Mouse (Mus musculus): ENCODE measurements around the gene B4galt5. TPM values are rescaled to one million over a fixed set of nuclear protein-coding genes. Genes with fewer than 3 reads are reported as not detected.
A peak's percentile ranks its signal among the peaks of the same experiment; 100 is the strongest.

B4galt5 gene
- polyA plus RNA-seq, 1 experiment from 2014 or later = 13.6 TPM

- H3K4me1 ChIP-seq = peaks cover 39% of the 10 kb centered on the region
- H3K9me3 ChIP-seq = no peaks in the 10 kb centered on the region
- 59% methylated on average over 8 of the region's 8 CpGs for WGBS
- H3K4me3 ChIP-seq = no peak overlapping the region
- no peaks in the 10 kb centered on the region for H3K36me3 ChIP-seq
- H3K27ac ChIP-seq = peak overlapping the region; percentile 31; the same call in 1 of the 2 replicates
- H3K27me3 ChIP-seq (ENCODE audit: insufficient read depth, poor library complexity, severe bottlenecking) = no peaks in the 10 kb centered on the region
- DNase-seq (ENCODE audit: low spot score) = no peak
Observed at GRCm38 (mm10) chr2:167263040-167263810, 85.8 kb downstream of the B4galt5 start.

- no peaks in the 10 kb centered on the region for H3K27me3 ChIP-seq (ENCODE audit: insufficient read depth, poor library complexity, severe bottlenecking)
- 90% methylated on average over 10 of the region's 10 CpGs for WGBS
- no peak overlapping the region for H3K27ac ChIP-seq
- H3K4me1 ChIP-seq = peaks cover 35% of the 10 kb centered on the region
- no peak overlapping the region for H3K4me3 ChIP-seq
- no peaks in the 10 kb centered on the region for H3K36me3 ChIP-seq
- H3K9me3 ChIP-seq = no peaks in the 10 kb centered on the region
- DNase-seq (ENCODE audit: low spot score) = no peak
Observed at GRCm38 (mm10) chr2:167262433-167262832, 86.5 kb downstream of the B4galt5 start.

- no peaks in the 10 kb centered on the region for H3K36me3 ChIP-seq
- WGBS = 78% methylated on average over 4 of the region's 4 CpGs
- H3K9me3 ChIP-seq = no peaks in the 10 kb centered on the region
- H3K4me1 ChIP-seq = peaks cover 38% of the 10 kb centered on the region
- H3K4me3 ChIP-seq = no peak overlapping the region
- no peaks in the 10 kb centered on the region for H3K27me3 ChIP-seq (ENCODE audit: insufficient read depth, poor library complexity, severe bottlenecking)
- DNase-seq (ENCODE audit: low spot score) = no peak
- H3K27ac ChIP-seq = peak overlapping the region; percentile 59
Observed at GRCm38 (mm10) chr2:167261106-167261505, 87.9 kb downstream of the B4galt5 start.

DNA sequence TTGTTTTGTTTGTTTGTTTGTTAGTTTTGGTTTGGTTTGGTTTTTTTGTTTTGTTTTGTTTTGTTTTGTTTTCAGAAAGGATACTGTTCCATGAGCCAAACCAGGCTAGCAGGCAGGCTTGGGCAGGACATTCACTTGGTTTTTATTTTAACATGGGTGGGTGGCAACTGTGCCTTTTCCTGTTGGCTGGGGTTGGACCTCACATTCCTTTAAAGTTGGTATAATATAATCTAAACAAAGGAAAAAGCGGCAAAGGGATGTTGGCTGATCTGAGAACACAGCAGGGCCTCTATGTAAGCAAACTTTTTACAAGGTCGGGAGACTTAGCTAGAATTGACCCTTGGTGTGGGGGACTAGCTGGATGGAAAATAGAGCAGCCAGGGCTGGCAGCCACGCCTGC is 91.2 kb downstream of the B4galt5 start:
- H3K4me3 ChIP-seq = no peak overlapping the region
- H3K27ac ChIP-seq = no peak overlapping the region
- H3K9me3 ChIP-seq = no peaks in the 10 kb centered on the region
- DNase-seq (ENCODE audit: low spot score) = no peak
- WGBS = 53% methylated on average over 3 of the region's 3 CpGs
- no peaks in the 10 kb centered on the region for H3K27me3 ChIP-seq (ENCODE audit: insufficient read depth, poor library complexity, severe bottlenecking)
- H3K36me3 ChIP-seq = no peaks in the 10 kb centered on the region
- H3K4me1 ChIP-seq = peaks cover 32% of the 10 kb centered on the region

- Histone ChIP-seq H3K27me3 (ENCODE audit: insufficient read depth, poor library complexity, severe bottlenecking) (no peaks in the 10 kb centered on the region), H3K9me3 (no peaks in the 10 kb centered on the region), H3K4me1 (peaks cover 50% of the 10 kb centered on the region), H3K36me3 (no peaks in the 10 kb centered on the region), H3K27ac (peak overlapping the region; percentile 69), H3K4me3 (no peak overlapping the region)
- WGBS = 43% methylated on average over 6 of the region's 6 CpGs
- DNase-seq (ENCODE audit: low spot score) = no peak
Observed at GRCm38 (mm10) chr2:167254808-167255207, 94.2 kb downstream of the B4galt5 start.

DNA sequence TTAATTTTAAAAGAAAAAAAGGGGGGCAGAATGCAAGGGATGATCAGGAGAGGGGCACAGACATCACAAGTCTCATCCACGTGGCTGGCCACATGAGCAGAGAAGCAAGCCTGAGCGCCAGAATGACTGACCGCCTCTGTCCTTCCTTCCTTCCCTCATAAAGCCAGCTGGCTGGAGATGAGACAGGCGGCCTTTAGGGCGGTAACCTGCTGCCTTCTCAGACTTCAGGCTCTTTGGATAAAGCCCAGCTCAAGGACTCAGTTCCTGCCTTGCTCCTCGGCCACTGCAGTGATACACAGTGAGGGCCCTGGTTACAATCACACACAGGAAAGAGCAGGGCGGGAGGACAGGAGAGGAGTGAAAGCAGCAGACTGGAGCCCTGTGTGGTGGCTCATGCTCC is 94.8 kb downstream of the B4galt5 start:
- no peaks in the 10 kb centered on the region for H3K9me3 ChIP-seq
- H3K36me3 ChIP-seq = no peaks in the 10 kb centered on the region
- H3K4me1 ChIP-seq = peaks cover 54% of the 10 kb centered on the region
- no peak for DNase-seq (ENCODE audit: low spot score)
- no peak overlapping the region for H3K4me3 ChIP-seq
- WGBS = 35% methylated on average over 7 of the region's 7 CpGs
- no peaks in the 10 kb centered on the region for H3K27me3 ChIP-seq (ENCODE audit: insufficient read depth, poor library complexity, severe bottlenecking)
- H3K27ac ChIP-seq = peak overlapping the region; percentile 69

GRCm38 (mm10) chr2:167253476-167253875 is 95.5 kb downstream of the B4galt5 start:
- no peaks in the 10 kb centered on the region for H3K27me3 ChIP-seq (ENCODE audit: insufficient read depth, poor library complexity, severe bottlenecking)
- no peaks in the 10 kb centered on the region for H3K9me3 ChIP-seq
- no peak for DNase-seq (ENCODE audit: low spot score)
- no peak overlapping the region for H3K4me3 ChIP-seq
- no peaks in the 10 kb centered on the region for H3K36me3 ChIP-seq
- peaks cover 54% of the 10 kb centered on the region for H3K4me1 ChIP-seq
- 65% methylated on average over 5 of the region's 5 CpGs for WGBS
- H3K27ac ChIP-seq = peak overlapping the region; percentile 37; the same call in 1 of the 2 replicates

GRCm38 (mm10) chr2:167252057-167252687 is 96.8 kb downstream of the B4galt5 start:
- Histone ChIP-seq H3K27me3 (ENCODE audit: insufficient read depth, poor library complexity, severe bottlenecking) (no peaks in the 10 kb centered on the region), H3K27ac (no peak overlapping the region), H3K9me3 (no peaks in the 10 kb centered on the region), H3K4me1 (peaks cover 54% of the 10 kb centered on the region), H3K4me3 (no peak overlapping the region), H3K36me3 (no peaks in the 10 kb centered on the region)
- no peak for DNase-seq (ENCODE audit: low spot score)
- WGBS = 43% methylated on average over 3 of the region's 3 CpGs

DNA sequence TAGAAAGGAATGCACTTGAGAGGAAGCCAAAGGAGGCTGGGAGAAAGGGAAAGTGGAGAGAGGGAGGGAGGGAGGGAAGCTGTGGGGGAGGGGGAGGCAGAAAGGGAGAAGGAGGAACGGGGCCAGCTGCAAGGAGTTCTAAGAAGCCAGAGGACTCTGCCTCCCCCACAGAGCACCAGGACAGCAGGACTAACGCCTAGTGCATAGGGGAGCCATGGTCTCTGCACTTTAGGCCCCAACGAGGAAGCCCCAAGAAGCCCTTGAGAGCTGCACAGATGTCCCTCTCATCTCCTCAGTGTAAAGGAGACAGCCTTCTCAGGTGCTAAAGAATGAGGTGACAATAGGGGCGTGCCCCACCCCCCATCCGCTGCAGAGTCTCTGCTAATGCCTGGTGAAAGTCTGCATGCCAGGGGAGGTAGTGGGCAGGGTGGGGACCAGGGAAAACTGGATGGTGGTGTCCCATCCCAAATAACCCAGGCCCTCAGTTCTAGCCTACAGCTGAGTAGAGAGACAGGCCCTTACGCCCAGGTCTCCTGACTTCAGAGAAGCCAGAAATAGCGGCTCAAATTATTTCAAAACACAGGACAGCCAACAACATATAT is 98.1 kb downstream of the B4galt5 start:
- WGBS = 26% methylated on average over 7 of the region's 7 CpGs
- Histone ChIP-seq H3K9me3 (no peaks in the 10 kb centered on the region), H3K4me3 (no peak overlapping the region), H3K27me3 (ENCODE audit: insufficient read depth, poor library complexity, severe bottlenecking) (no peaks in the 10 kb centered on the region), H3K27ac (peak overlapping the region; percentile 53), H3K4me1 (peaks cover 55% of the 10 kb centered on the region), H3K36me3 (no peaks in the 10 kb centered on the region)
- DNase-seq (ENCODE audit: low spot score) = no peak

DNA sequence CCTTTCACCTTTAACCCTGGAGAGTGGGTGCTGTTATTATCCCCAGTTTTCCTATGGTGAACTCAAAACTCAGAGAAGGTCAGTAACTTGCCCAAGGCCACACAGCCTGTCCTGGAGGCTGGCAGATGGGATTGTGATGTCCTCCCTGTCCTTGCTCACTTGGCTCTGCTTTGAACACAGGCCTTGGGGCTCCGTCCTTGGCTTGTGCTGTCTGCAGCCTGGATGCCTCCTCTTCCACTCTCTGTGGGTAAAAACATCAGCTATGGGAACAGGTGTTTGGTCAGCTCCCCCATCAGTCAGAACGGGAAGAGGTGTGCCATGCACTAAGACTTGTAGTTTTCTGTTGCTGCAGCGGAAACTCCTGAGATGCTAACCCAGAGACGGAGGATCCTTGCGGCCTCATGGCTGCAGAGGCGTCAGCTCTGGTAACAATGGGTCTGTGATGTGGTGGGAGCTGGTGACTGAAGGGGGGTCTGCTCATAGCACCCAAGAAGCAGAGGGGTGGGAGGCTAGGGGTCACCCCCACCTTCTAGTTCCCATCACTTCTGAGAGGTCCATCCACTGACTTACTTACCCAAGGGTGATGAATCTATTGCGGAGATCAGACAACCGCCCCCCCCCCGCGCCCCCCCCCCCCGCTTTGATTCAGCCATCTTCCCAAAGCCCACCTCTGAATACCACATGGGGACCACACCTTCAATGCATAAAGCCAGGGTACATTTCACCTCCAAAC is 98.8 kb downstream of the B4galt5 start:
- Histone ChIP-seq H3K4me3 (no peak overlapping the region), H3K27me3 (ENCODE audit: insufficient read depth, poor library complexity, severe bottlenecking) (no peaks in the 10 kb centered on the region)
- 36% methylated on average over 11 of the region's 11 CpGs for WGBS

GRCm38 (mm10) chr2:167249591-167249990 is 99.4 kb downstream of the B4galt5 start:
- Histone ChIP-seq H3K27me3 (ENCODE audit: insufficient read depth, poor library complexity, severe bottlenecking) (no peaks in the 10 kb centered on the region), H3K36me3 (no peaks in the 10 kb centered on the region), H3K27ac (no peak overlapping the region), H3K9me3 (no peaks in the 10 kb centered on the region), H3K4me1 (peaks cover 52% of the 10 kb centered on the region), H3K4me3 (no peak overlapping the region)
- no peak for DNase-seq (ENCODE audit: low spot score)
- WGBS = 62% methylated on average over 3 of the region's 3 CpGs

More for the DNA sequence above, 98.8 kb downstream of the B4galt5 start:
- peak overlapping the region; percentile 53 for H3K27ac ChIP-seq
- H3K4me1 ChIP-seq = peaks cover 55% of the 10 kb centered on the region
- H3K36me3 ChIP-seq = no peaks in the 10 kb centered on the region
- no peak for DNase-seq (ENCODE audit: low spot score)
- H3K9me3 ChIP-seq = no peaks in the 10 kb centered on the region

Data from heart, embryonic 10.5 days (tissue).